ENCODE assay signal across 8 mouse cellular contexts in the genomic region with DNA sequence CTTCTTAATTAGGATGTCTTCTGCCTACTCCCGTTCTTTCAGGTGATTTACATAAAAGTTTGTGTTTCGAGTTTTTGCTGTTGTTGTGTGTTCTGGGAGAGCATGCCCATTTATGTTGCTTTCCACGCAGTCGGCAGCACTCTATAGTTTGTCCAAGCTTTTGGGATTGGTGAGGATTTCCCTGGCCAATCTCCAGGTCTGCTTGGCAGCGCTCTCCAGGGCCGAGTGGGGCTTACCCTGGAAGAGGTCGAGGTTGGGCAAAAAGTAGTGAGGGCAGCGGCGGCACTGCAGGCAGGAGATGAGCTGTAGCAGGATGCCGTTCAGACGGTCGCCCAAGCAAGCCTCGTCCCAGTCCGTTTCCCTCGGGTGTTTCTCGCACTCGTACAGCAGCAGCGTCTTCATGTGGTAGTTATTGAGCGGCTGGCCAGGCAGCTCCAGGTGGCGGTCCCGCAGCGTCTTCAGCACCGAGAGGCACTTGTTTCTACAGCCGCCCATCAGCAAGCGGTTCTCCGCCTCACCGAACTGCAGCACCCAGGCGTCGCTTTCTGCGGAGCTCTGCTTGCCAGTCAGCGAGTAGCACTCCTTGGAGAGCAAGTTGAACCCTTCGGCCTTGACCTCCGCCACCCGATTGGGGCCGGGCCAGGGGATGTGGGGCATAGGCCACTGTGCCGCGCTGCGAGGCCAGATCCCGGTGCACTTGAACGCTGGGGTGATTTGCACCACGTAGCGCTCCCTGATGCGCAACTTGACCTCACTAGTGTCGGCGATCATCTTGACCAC. TPM values are rescaled to one million over a fixed set of nuclear protein-coding genes. Genes with fewer than 3 reads are reported as not detected.
A peak's percentile ranks its signal among the peaks of the same experiment; 100 is the strongest.
DNase-seq lines count a peak whose midpoint lies in the region; ATAC-seq and TF ChIP-seq lines count a peak whose summit lies in the region.

No protein-coding gene starts in this region.

- H3K4me1 ChIP-seq in forebrain, postnatal 0 days (ENCODE audit: insufficient read depth) = peaks cover 9% of the 10 kb centered on the region; the same call in 1 of the 2 replicates
- H3K4me1 ChIP-seq in hindbrain, embryonic 11.5 days (replicated peaks; ENCODE audit: control insufficient read depth, insufficient read depth, low read length) = 0 out of 2 replicates have a peak, but pooled peaks cover 2% of the 10 kb centered on the region

- peak overlapping the region; percentile 35 for H3K4me2 ChIP-seq in forebrain, postnatal 0 days (ENCODE audit: low read depth)
- peak overlapping the region; percentile 76 for H3K4me2 ChIP-seq in hindbrain, embryonic 11.5 days (replicated peaks; ENCODE audit: low read depth, low read length)

- H3K27ac ChIP-seq in forebrain, postnatal 0 days (ENCODE audit: low read depth, low read length) = no peak overlapping the region
- peak overlapping the region; percentile 95 for H3K27ac ChIP-seq in hindbrain, embryonic 11.5 days (ENCODE audit: low read depth, low read length)

- H3K9ac ChIP-seq in forebrain, postnatal 0 days = no peak overlapping the region
- peak overlapping the region; percentile 83 for H3K9ac ChIP-seq in hindbrain, embryonic 11.5 days (ENCODE audit: low read depth, low read length)

- peaks cover 56% of the 10 kb centered on the region for H3K27me3 ChIP-seq in forebrain, postnatal 0 days (ENCODE audit: insufficient read depth, low read length)
- H3K27me3 ChIP-seq in hindbrain, embryonic 11.5 days (ENCODE audit: control insufficient read depth, insufficient read depth, low read length) = peaks cover 16% of the 10 kb centered on the region

- peak; percentile 47 for ATAC-seq in forebrain, postnatal 0 days
- peak; percentile 41 for ATAC-seq in hindbrain, embryonic 11.5 days (ENCODE audit: low FRiP score)

- H3K36me3 ChIP-seq in forebrain, postnatal 0 days (ENCODE audit: insufficient read depth) = no peaks in the 10 kb centered on the region
- H3K36me3 ChIP-seq in hindbrain, embryonic 11.5 days (ENCODE audit: control insufficient read depth, insufficient read depth, low read length) = no peaks in the 10 kb centered on the region

- TF ChIP-seq CTCF in forebrain, postnatal 0 days (IDR thresholded peaks at IDR 0.05; ENCODE audit: low read depth) = no peak

- H3K4me3 ChIP-seq in forebrain, postnatal 0 days (ENCODE audit: low read depth, low read length) = peak overlapping the region; percentile 24
- peak overlapping the region; percentile 58 for H3K4me3 ChIP-seq in hindbrain, embryonic 11.5 days (ENCODE audit: low read depth, low read length)

- WGBS in forebrain, postnatal 0 days = 3% methylated on average over 45 of the region's 45 CpGs
- WGBS in hindbrain, embryonic 11.5 days = under 1% methylated on average over 45 of the region's 45 CpGs

- DNase-seq in R1 (ENCODE audit: low read depth, low spot score) = peak; percentile 61
- DNase-seq in cerebellum, adult 8-10 months = peak; percentile 51
- peak; percentile 65 for DNase-seq in forebrain, postnatal 0 days
- peak; percentile 71 for DNase-seq in hindbrain, embryonic 11.5 days (ENCODE audit: low spot score)
- DNase-seq in layer of hippocampus, postnatal 36 days = peak; percentile 36 to 38
- peak; percentile 15 for DNase-seq in lung, postnatal 36 days
- DNase-seq in right cerebral cortex, postnatal 10 days (ENCODE audit: low spot score in 2 of 2) = peak; percentile 35 to 41
- DNase-seq in urinary bladder, adult 18-20 months (ENCODE audit: low spot score in 2 of 2) = no peak

- no peaks in the 10 kb centered on the region for H3K9me3 ChIP-seq in forebrain, postnatal 0 days (ENCODE audit: low read length)
- no peaks in the 10 kb centered on the region for H3K9me3 ChIP-seq in hindbrain, embryonic 11.5 days (ENCODE audit: control insufficient read depth, low read length)

RNA-seq across cellular contexts. Expression of a gene that starts 1.8 kb away (rescaled TPM):
- total RNA-seq in forebrain, postnatal 0 days (2014; rRNA removed) = 1.3 and 2.3 TPM in 2 replicates
- 1.0 and 2.4 TPM in 2 replicates for polyA plus RNA-seq in forebrain, postnatal 0 days (2015; fragmentation: Nextera tagmentation; extraction: Ambion mirVana)
- 151 and 155 TPM in 2 replicates for polyA plus RNA-seq in hindbrain, embryonic 11.5 days (2014; fragmentation: Nextera tagmentation; extraction: Ambion mirVana)
- total RNA-seq in layer of hippocampus, postnatal 36 days (2021) = not detected

Comparison
In these comparisons a context has a peak if more than half of its experiments do, and no peak if none do; other contexts are left out.
1. DNase-seq: peak in R1 (single experiment), cerebellum, adult 8-10 months (single experiment), forebrain, postnatal 0 days (single experiment), hindbrain, embryonic 11.5 days (single experiment), layer of hippocampus, postnatal 36 days (2 of 2), lung, postnatal 36 days (single experiment) and right cerebral cortex, postnatal 10 days (2 of 2); none in urinary bladder, adult 18-20 months (0 of 2).